Comparison of ENCODE assay signal across 9 mouse cellular contexts in the genomic region with DNA sequence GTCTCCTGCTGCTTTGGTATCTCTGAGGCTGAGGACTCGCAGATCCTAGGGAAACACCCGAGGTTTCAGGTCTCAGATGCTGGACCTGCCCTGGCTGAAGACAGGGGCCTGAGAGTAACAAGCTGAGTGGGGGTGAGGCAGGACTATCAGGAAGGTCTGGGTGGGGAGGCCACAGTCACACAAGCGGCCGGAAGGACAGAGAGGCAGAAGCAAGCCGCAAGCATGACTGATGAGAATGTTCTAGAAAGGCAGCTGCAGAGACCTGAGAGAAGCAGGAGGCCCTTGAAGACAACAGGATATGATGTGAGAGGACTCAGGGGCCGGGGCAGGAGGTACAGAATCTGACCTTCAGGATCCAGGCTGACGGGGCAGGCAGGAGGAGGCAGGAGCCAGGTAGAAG. TPM values are rescaled to one million over a fixed set of nuclear protein-coding genes. Genes with fewer than 3 reads are reported as not detected.
DNase-seq lines count a peak whose midpoint lies in the region; ATAC-seq lines count a peak whose summit lies in the region.
"Had no signal": no experiment of that assay in that cellular context is flagged by ENCODE, and none has a peak within 500 bp of the region (broad histone marks: within the 10 kb centered on the region; RNA-seq: fewer than 3 reads in every experiment).

No protein-coding gene starts in this region.

- peak overlapping the region; percentile 43 for H3K9ac ChIP-seq in kidney, embryonic 16.5 days (replicated peaks; ENCODE audit: low read length)
- H3K9ac ChIP-seq in forebrain, embryonic 11.5 days (ENCODE audit: low read length), result no peak overlapping the region
- peak overlapping the region; percentile 30; the same call in 1 of the 2 replicates for H3K9ac ChIP-seq in liver, embryonic 16.5 days (ENCODE audit: low read depth, low read length)
- peak overlapping the region; percentile 58 for H3K9ac ChIP-seq in stomach, embryonic 16.5 days (ENCODE audit: low read length)

- H3K4me1 ChIP-seq in kidney, embryonic 16.5 days (ENCODE audit: insufficient read depth, low read length), result peaks cover 72% of the 10 kb centered on the region
- H3K4me1 ChIP-seq in forebrain, embryonic 11.5 days (replicated peaks; ENCODE audit: control insufficient read depth, insufficient read depth, low read length), result peaks cover 20% of the 10 kb centered on the region
- peaks cover 54% of the 10 kb centered on the region for H3K4me1 ChIP-seq in liver, embryonic 16.5 days (ENCODE audit: control insufficient read depth, low read depth, low read length)
- peaks cover 50% of the 10 kb centered on the region for H3K4me1 ChIP-seq in stomach, embryonic 16.5 days (ENCODE audit: control insufficient read depth, insufficient read depth, low read length)

- 0 out of 2 replicates have a peak, but pooled peaks cover 4% of the 10 kb centered on the region for H3K27me3 ChIP-seq in kidney, embryonic 16.5 days (ENCODE audit: insufficient read depth, low read length)
- no peaks in the 10 kb centered on the region for H3K27me3 ChIP-seq in forebrain, embryonic 11.5 days (ENCODE audit: control insufficient read depth, insufficient read depth, low read length)
- H3K27me3 ChIP-seq in liver, embryonic 16.5 days (ENCODE audit: control insufficient read depth, insufficient read depth, low read depth, low read length), result peaks cover 2% of the 10 kb centered on the region; the same call in 1 of the 2 replicates
- H3K27me3 ChIP-seq in stomach, embryonic 16.5 days (ENCODE audit: control insufficient read depth, insufficient read depth, low read length), result no peaks in the 10 kb centered on the region
- H3K27me3 ChIP-seq: Patski had no signal

- peak overlapping the region; percentile 35; the same call in 1 of the 2 replicates for H3K27ac ChIP-seq in kidney, embryonic 16.5 days (ENCODE audit: low read length)
- H3K27ac ChIP-seq in forebrain, embryonic 11.5 days (ENCODE audit: low read depth, low read length), result no peak overlapping the region
- H3K27ac ChIP-seq in liver, embryonic 16.5 days (ENCODE audit: low read length), result peak overlapping the region; percentile 65
- H3K27ac ChIP-seq in stomach, embryonic 16.5 days (ENCODE audit: low read length), result peak overlapping the region; percentile 87

- peak overlapping the region; percentile 51; the same call in 1 of the 2 replicates for H3K4me2 ChIP-seq in kidney, embryonic 16.5 days (replicated peaks; ENCODE audit: low read depth, low read length)
- no peak overlapping the region for H3K4me2 ChIP-seq in forebrain, embryonic 11.5 days (ENCODE audit: low read depth, low read length, severe bottlenecking)
- H3K4me2 ChIP-seq in liver, embryonic 16.5 days (ENCODE audit: low read depth, low read length), result 0 out of 2 replicates have a peak overlapping the region, but pooled peaks have one; percentile 13
- H3K4me2 ChIP-seq in stomach, embryonic 16.5 days (ENCODE audit: low read depth, low read length), result peak overlapping the region; percentile 57

- no peak for ATAC-seq in kidney, embryonic 16.5 days (ENCODE audit: low FRiP score, low TSS enrichment)
- ATAC-seq in forebrain, embryonic 11.5 days (replicated peaks; ENCODE audit: low FRiP score), result no peak
- ATAC-seq in liver, embryonic 16.5 days (ENCODE audit: low read depth), result no peak
- ATAC-seq in stomach, embryonic 16.5 days (ENCODE audit: insufficient read depth, low FRiP score), result no peak
- no peak for ATAC-seq in megakaryocyte-erythroid progenitor cell, adult 5-6 weeks (replicated peaks; ENCODE audit: low FRiP score, low TSS enrichment, poor library complexity, severe bottlenecking)

- 48% methylated on average over 7 of the region's 7 CpGs for WGBS in kidney, embryonic 16.5 days
- WGBS in forebrain, embryonic 11.5 days, result 82% methylated on average over 7 of the region's 7 CpGs
- 34% methylated on average over 7 of the region's 7 CpGs for WGBS in liver, embryonic 16.5 days (ENCODE audit: insufficient replicate concordance)
- 48% methylated on average over 7 of the region's 7 CpGs for WGBS in stomach, embryonic 16.5 days

- no peaks in the 10 kb centered on the region for H3K9me3 ChIP-seq in kidney, embryonic 16.5 days (ENCODE audit: low read length)
- H3K9me3 ChIP-seq in forebrain, embryonic 11.5 days (ENCODE audit: control insufficient read depth, low read length), result no peaks in the 10 kb centered on the region
- no peaks in the 10 kb centered on the region for H3K9me3 ChIP-seq in liver, embryonic 16.5 days (replicated peaks; ENCODE audit: control insufficient read depth, low read length)
- H3K9me3 ChIP-seq in stomach, embryonic 16.5 days (replicated peaks; ENCODE audit: control insufficient read depth, low read length), result no peaks in the 10 kb centered on the region

- DNase-seq in kidney, adult 11 months, result no peak
- peak; percentile 47 for DNase-seq in forebrain, embryonic 11.5 days (ENCODE audit: low spot score)
- DNase-seq in adrenal gland, postnatal 10 days, result no peak
- no peak for DNase-seq in layer of hippocampus, adult 11-12 months (ENCODE audit: low spot score)

- H3K36me3 ChIP-seq in kidney, embryonic 16.5 days (ENCODE audit: insufficient read depth, low read length), result no peaks in the 10 kb centered on the region
- H3K36me3 ChIP-seq in forebrain, embryonic 11.5 days (ENCODE audit: control insufficient read depth, insufficient read depth, low read length), result no peaks in the 10 kb centered on the region
- no peaks in the 10 kb centered on the region for H3K36me3 ChIP-seq in liver, embryonic 16.5 days (ENCODE audit: control insufficient read depth, insufficient read depth)
- H3K36me3 ChIP-seq in stomach, embryonic 16.5 days (ENCODE audit: control insufficient read depth, insufficient read depth, low read length), result no peaks in the 10 kb centered on the region

- no peak overlapping the region for H3K4me3 ChIP-seq in kidney, embryonic 16.5 days (ENCODE audit: low read length)
- no peak overlapping the region for H3K4me3 ChIP-seq in forebrain, embryonic 11.5 days (ENCODE audit: low read depth, low read length)
- no peak overlapping the region for H3K4me3 ChIP-seq in liver, embryonic 16.5 days (ENCODE audit: low read depth, low read length)
- no peak overlapping the region for H3K4me3 ChIP-seq in stomach, embryonic 16.5 days (replicated peaks; ENCODE audit: low read length)

RNA-seq across cellular contexts. Expression of a gene that starts 1.1 kb away (rescaled TPM):
- 7.1 and 9.4 TPM in 2 replicates for polyA plus RNA-seq in kidney, embryonic 16.5 days (2015; fragmentation: Nextera tagmentation; extraction: Ambion mirVana)
- polyA plus RNA-seq in forebrain, embryonic 11.5 days (2014; fragmentation: Nextera tagmentation; extraction: Ambion mirVana), result 18.8 and 21.0 TPM in 2 replicates
- polyA plus RNA-seq in liver, embryonic 16.5 days (2015; fragmentation: Nextera tagmentation; extraction: Ambion mirVana), result 5.1 and 6.1 TPM in 2 replicates
- 6.2 and 7.0 TPM in 2 replicates for polyA plus RNA-seq in stomach, embryonic 16.5 days (2015; fragmentation: Nextera tagmentation; extraction: Ambion mirVana)
- total RNA-seq in megakaryocyte-erythroid progenitor cell, adult 5-6 weeks (2014; fragmentation: Nextera tagmentation), result 29.6 and 30.1 TPM in 2 replicates
- 3.0 and 5.7 TPM in 2 replicates for total RNA-seq in megakaryocyte-erythroid progenitor cell, adult 5-6 weeks (2017)
- 1 to 10 TPM; 7.4 to 7.7 TPM for total RNA-seq in adrenal gland, postnatal 10 days (2021)

RNA-seq across cellular contexts. Expression of a gene that starts 42.0 kb away (rescaled TPM):
- not detected in 2 replicates for polyA plus RNA-seq in kidney, embryonic 16.5 days (2015; fragmentation: Nextera tagmentation; extraction: Ambion mirVana)
- polyA plus RNA-seq in forebrain, embryonic 11.5 days (2014; fragmentation: Nextera tagmentation; extraction: Ambion mirVana), result not detected in 2 replicates
- polyA plus RNA-seq in liver, embryonic 16.5 days (2015; fragmentation: Nextera tagmentation; extraction: Ambion mirVana), result not detected in 2 replicates
- not detected in 2 replicates for polyA plus RNA-seq in stomach, embryonic 16.5 days (2015; fragmentation: Nextera tagmentation; extraction: Ambion mirVana)
- not detected in 2 replicates for total RNA-seq in megakaryocyte-erythroid progenitor cell, adult 5-6 weeks (2014; fragmentation: Nextera tagmentation)
- total RNA-seq in megakaryocyte-erythroid progenitor cell, adult 5-6 weeks (2017), result not detected in 2 replicates
- total RNA-seq in adrenal gland, postnatal 10 days (2021), result under 1 TPM in 1 of 2 experiments, not detected in 1; 0.84 TPM

RNA-seq across cellular contexts. Expression of a gene that starts 48.2 kb away (rescaled TPM):
- polyA plus RNA-seq in kidney, embryonic 16.5 days (2015; fragmentation: Nextera tagmentation; extraction: Ambion mirVana), result not detected in 2 replicates
- polyA plus RNA-seq in forebrain, embryonic 11.5 days (2014; fragmentation: Nextera tagmentation; extraction: Ambion mirVana), result not detected in 2 replicates
- polyA plus RNA-seq in liver, embryonic 16.5 days (2015; fragmentation: Nextera tagmentation; extraction: Ambion mirVana), result not detected in 2 replicates
- not detected in 2 replicates for polyA plus RNA-seq in stomach, embryonic 16.5 days (2015; fragmentation: Nextera tagmentation; extraction: Ambion mirVana)
- total RNA-seq in megakaryocyte-erythroid progenitor cell, adult 5-6 weeks (2014; fragmentation: Nextera tagmentation), result not detected in 2 replicates
- total RNA-seq in megakaryocyte-erythroid progenitor cell, adult 5-6 weeks (2017), result not detected in 2 replicates
- total RNA-seq in adrenal gland, postnatal 10 days (2021), result 1 to 10 TPM; 1.5 to 2.2 TPM

RNA-seq across cellular contexts. Expression of a gene that starts 59.8 kb away (rescaled TPM):
- not detected in 2 replicates for polyA plus RNA-seq in kidney, embryonic 16.5 days (2015; fragmentation: Nextera tagmentation; extraction: Ambion mirVana)
- not detected in 2 replicates for polyA plus RNA-seq in forebrain, embryonic 11.5 days (2014; fragmentation: Nextera tagmentation; extraction: Ambion mirVana)
- polyA plus RNA-seq in liver, embryonic 16.5 days (2015; fragmentation: Nextera tagmentation; extraction: Ambion mirVana), result 1.0 and 1.1 TPM in 2 replicates
- polyA plus RNA-seq in stomach, embryonic 16.5 days (2015; fragmentation: Nextera tagmentation; extraction: Ambion mirVana), result 0.23 TPM in 1 of 2 replicates, not detected in the other
- not detected in 2 replicates for total RNA-seq in megakaryocyte-erythroid progenitor cell, adult 5-6 weeks (2014; fragmentation: Nextera tagmentation)
- total RNA-seq in megakaryocyte-erythroid progenitor cell, adult 5-6 weeks (2017), result 5.1 TPM in 1 of 2 replicates, not detected in the other
- 10 to 100 TPM in 1 of 2 experiments, 1 to 10 TPM in 1; 3.2 to 11.8 TPM for total RNA-seq in adrenal gland, postnatal 10 days (2021)
